Mouse (Mus musculus): ENCODE measurements at regions not wholly inside any gene's neighbourhood (a gene's known extent, or its start where the extent isn't known, plus 50 kb on each side); places are given as distances from the start of the nearest gene placed in this dataset.

- TF ChIP-seq POLR2A (IDR thresholded peaks at IDR 0.05; ENCODE audit: low read depth, low read length) (no peak), CTCF (IDR thresholded peaks at IDR 0.05; ENCODE audit: extremely low read depth, insufficient read length, insufficient replicate concordance, low read depth, low read length) (no peak)
These were observed 431.6 kb upstream of the Ubash3b start for GRCm38 (mm10) chr9:41592900-41593690.
